Mouse (Mus musculus) gastrocnemius, adult 18-20 months (tissue): Measurements from ENCODE around the gene Gm5485. TPM values are rescaled to one million over a fixed set of nuclear protein-coding genes. Genes with fewer than 3 reads are reported as not detected.

Experiments used
- DNase-seq: peaks from one replicate; pipeline ENCODE4 v3.0.0; 2021; ENCODE audit warnings: low spot score
- long read RNA-seq, 2 experiments: library from polyadenylated mRNA; stranded (forward); transcript quantifications; one replicate each; pipeline ENCODE4 v2.0.0; 2021
- total RNA-seq, 2 experiments: library from RNA; stranded (reverse); gene quantifications; 2 replicates each; pipeline ENCODE4 v1.2.3; 2021

Gene Gm5485
- total RNA-seq = not detected
- long read RNA-seq, experiment 1 = 0 reads
- long read RNA-seq, experiment 2 = 0 reads

DNA sequence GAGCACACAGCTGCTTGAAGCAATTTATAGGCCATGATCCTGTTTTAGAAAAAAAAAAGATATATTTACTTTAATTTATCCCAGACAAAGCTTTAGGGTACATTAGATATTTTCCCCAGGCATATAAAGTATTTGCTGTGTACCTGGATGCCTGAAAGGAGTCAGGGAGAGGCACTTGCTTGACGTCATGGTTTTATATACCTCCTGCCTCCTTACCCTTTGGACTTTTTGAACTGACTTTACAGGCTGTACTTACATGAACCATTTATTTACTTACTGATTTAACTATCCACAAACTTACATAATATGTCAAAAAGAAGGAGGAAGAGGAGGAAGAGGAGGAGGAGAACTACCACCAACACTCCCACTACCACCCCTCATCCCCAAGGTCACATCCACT, at the start of gene Gm5485:
Gene Gm5485, minus strand, starts transcription at position 171 of the 400 bp plus-strand sequence.
- DNase-seq = no peak

DNA sequence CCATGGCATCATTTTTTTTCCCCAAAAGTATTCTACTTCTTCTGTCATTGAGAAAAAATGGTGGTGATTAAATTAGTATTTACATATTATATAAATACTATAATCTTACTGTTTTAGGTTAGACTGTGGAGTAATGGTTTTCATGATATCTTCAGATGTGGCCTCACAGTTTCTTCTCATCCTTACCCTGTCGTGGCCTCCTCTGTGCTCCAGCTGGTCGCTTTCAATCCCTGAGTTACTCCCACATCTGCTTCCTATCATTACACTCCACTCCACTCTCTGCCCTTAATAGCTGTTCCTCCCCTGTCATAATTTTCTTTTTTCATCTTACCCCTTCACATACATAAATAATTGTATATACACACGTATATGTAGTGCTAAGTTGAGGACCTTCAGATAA, 41.0 kb upstream of the Gm5485 start:
- DNase-seq = no peak

DNA sequence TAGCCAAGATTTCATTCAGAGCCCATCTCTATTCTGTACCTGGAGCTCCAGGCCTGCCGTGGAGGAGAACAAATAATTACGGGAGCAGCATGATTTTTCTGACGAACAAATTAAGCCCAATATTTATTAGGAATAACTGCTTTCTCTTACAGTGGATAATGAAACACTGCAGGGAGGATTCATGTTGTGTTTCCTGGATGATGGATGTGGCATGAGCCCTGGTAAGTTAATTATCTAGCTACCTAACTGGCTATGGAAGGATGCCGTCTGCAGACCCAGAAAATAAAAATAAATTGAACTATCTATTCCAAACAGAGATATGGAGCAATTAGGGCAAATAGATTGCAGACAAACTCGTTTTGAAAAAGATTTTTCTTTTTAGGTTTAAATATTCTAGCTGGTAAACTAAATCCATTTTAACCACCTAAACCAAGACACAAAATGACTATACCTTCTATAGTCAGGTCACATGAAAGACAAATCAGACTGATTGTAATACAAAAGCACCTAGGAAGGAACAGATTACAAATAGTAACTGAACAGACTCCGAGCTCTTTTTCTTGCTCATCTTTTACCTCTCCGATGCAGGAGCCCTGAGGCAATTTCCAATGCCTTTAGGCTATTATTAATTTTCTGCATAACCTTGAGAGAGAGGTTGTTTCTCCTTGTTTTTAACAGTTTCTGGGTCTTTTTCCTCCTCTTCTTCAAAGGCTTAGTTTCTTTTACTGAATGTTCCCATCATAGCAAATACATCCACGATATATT, 34.1 kb upstream of the Gm5485 start:
- DNase-seq = no peak

DNA sequence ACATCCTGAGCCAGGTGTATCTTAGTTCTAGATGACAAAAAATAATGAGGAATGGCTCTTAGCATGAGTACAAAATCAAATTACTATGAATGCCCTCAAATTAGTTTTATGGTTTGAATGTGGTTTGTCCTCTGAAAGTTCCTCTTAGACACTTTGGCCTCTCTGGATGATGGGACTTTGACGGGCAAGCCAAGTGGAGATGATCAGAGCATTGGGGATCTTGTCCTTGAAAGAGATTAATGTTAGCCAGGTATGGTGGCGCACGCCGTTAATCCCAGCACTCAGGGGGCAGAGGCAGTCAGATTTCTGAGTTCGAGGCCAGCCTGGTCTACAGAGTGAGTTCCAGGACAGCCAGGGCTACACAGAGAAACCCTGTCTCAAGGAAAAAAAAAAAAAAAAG, 32.4 kb upstream of the Gm5485 start:
- DNase-seq = no peak

DNA sequence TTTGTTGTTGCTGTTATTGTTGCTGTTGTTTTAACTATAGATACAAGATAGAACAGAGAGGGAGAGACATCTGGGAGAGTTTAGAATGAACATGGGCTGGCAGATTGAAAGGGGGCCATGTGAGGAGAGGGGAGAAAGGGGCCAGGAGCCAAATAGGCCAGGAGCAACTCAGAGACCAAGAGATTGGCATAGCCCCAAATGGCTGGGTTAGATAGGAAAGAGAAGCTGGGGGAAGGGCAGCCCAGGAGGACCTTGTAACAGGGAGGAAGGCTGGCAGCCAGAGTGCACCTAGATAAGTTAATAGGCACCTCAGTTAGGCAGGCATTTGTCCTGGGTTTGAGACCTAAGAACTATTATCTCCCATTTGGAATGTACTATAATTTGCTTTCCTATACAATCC, 25.3 kb upstream of the Gm5485 start:
- DNase-seq = no peak

DNA sequence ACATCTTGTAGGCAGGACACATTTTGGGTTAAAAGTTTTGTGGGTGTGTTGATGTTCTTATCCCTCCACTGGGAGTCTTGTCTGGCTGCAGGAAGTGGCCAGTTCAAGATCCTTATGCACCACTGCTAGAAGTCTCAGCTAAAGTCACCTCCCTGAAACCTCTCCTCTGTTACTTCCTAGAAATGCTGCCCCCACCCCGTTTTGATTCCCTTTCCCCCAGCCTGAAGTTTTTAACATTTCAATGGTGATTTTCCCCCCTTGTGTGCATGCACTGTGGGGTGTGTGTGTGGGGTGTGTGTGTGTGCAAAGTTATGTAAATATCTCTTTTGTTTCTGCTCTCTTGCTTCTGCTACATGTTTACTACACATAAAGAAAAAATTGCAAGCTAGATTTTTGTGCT, 23.2 kb upstream of the Gm5485 start:
- DNase-seq = no peak

DNA sequence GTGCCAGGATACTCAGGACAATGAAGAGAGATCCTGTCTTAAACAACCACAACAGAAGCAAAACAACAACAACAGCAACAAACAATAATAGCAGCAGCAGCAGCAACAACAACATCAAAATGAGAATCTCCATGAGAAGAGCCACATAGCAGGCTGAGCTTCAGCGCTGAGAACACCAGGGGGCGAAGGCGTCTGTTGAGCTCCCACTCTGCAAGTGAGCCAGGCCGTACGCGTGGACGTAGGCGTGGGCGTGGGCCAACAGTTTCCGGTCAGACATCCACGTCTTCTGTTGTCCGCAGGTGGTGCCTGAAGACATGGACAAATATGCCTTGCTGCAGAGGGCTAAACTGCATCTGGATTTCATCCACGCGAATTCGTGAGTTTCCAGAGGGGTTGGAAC, 18.8 kb upstream of the Gm5485 start, which contains the start of gene Morc1:
Gene Morc1, plus strand, starts transcription at position 211 of the 400 bp plus-strand sequence.
- DNase-seq = no peak

DNA sequence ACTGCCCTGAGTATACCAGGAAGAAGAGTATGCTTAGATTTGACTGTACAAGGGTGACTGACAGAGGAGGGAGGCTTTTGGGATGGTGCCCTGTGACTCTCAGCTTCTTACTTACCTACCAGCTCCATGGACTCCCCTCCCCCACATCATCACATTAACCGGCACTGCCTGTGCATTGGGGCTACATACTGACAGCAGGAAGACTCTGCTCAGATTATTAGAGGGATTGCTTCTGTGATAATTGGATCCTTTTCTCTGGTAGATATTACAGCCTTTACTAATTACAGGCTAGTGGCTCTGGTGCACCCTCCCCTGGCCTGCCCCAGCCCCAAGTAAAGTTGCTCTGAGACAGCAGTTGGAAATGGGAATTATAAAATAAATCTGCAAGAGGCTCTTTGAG, 17.2 kb upstream of the Gm5485 start:
- no peak for DNase-seq

DNA sequence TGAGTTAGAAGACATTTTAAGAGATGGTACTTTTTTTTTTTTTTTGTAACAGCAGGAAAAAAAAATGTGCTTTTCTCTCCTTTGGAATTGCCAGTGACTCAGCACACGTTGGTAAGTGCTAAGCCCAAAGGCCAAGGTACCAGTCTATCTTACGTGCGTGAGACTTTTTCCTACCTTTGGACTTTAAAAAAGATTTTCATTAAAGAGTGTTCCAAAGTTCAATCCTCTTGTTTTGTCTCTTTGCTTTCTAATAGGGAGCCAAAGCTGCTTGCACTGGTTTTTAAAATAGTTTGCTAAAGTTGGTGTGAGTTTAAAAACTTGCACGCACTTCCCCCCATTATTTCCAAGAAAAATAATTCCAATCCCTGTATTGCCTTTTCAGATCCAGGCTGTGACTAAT, 11.9 kb upstream of the Gm5485 start:
- no peak for DNase-seq

DNA sequence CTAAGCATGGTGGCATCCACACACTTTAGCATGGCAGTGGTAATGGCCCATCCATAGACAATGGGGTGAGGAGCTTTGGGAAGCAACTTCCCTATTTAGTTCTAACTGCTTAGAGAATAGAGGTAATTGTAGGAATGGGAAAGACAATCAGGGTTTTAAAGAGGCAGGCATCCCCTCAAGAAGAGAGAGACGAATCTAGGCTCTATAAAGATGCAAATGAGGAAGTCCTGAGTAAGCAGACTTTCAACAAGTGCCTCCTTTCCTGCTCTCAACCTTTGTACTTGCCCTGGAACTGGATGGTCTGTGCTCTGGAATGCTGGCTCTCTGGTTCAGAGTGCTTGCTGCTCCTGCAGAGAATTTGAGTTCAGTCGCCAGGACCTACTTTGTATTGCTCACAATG, 10.3 kb upstream of the Gm5485 start:
- DNase-seq = no peak

DNA sequence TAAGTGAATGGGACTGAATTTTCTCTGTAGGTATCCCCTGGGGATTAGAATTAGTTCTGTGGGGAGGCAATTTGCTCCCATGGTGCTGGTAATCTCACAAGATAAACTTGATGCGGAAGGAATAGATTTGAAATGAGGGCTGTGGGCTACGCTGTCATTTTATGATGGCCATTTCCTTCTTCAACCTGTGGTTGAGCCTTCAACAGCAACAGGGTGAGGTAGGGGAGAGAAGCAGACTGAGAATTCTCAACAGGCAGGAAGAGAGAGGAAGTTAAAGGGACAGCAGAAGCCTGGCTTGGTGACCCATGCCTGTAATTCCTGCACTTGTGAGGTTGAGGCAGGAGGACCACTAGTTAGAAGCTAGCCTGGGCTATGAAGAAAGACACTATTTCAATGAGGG, 6.8 kb upstream of the Gm5485 start:
- no peak for DNase-seq

DNA sequence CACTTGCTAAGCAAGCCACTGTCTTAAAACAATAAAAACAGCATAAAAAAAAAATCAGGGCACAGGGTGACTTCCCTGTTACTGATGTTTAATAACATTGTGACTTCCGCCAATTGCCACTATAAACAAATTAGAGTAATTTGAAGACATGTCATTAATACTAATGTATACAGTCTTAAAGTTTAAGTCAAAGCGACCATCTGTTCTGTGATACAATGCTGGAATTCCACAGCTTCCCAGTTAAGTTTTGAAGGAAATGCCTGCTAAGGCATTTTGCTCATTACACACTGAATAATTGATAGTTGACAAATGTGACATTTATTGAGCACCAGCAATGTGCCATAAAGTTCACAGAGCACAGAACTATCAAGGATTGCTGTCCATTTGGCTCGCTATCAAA, 6.3 kb upstream of the Gm5485 start:
- DNase-seq = no peak

DNA sequence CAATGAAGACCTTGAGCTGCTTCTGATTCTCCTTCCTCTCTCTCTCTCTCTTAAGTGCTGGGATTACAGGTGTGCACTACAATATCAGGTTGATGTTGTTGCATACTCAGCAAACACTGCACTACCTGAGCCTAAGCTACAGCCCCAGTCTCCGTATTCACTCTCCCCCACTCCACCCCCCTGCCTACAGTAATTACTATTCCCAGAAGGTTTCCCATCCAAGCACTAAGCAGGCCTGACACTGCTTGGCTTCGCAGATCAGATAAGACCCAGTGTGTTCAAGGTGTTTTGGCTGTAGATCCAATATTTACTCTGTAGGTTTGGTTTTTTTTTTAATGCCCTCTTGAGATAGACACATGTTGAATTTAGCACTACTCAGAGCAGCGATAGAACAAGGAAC, 2.1 kb downstream of the Gm5485 start:
- DNase-seq = no peak

DNA sequence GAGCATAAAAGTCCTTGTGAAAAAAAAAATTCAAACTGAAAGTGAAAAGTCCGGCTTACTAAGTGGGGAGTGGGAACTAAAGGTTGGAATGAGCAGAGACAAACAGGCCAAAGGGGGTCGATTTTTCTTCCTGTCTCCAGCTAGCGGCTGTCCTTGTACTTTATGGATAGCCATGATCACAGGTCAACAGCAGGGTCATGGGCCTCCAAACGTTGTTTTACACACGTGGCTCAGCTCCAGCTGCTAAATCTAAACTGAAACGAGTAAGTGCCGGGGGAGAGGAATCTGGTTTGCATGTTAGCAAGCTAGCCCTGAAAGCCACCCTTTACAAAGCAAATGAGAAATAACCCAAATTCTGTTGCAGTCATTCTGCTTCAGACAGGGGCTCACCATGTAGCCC, 2.6 kb downstream of the Gm5485 start:
- DNase-seq = no peak

DNA sequence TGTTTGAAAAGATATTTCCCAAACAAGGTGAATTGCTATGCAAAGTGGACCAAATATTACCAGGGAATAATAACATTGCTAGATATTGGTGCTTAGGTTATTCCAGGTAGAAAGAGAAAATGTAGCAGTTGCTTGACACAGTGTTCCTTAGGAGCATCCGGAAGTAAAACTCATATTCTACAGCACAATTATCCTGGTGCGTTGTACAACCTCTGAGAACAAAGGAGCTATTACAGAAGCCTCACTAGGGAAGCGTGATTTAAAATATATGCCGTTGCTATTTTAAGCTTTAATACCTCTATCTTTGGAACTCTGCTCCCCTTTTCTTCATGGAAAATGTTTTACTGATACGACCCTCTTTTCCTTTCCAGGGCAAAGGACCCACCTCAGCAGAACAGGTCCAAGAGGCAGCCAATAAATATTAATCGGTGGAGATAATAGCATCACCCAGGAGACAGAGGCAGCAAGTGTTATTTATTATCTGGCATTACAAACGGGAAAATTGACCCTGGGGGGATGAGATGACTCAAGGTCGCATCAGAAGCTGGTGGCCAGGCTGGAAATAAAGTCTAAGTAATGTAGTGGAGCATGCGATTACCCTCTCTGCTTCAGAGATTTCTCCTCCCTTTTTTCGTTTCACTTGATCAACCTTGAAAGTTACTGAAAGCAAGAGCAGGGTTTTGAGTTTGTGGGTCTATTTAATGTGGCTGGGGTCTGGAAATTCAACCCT, 6.4 kb downstream of the Gm5485 start:
- DNase-seq = no peak

DNA sequence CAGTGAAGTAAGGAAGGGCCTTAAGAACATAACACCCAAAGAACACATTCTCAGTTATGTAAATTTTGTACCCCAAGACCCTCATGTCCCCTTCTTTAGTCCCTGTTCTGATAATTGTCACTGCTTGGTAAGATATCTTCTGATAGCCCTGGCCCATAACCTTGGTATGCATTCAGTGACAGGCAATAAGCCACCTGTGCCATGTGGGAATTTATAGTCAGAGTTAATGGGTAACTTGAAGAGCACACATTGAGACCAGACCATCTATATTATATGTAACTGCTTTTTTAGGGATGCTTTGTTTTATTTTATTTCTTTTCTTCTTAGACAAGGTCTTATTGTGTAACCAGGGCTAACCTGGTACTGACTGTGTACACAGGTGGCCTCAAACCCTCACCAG, 8.2 kb downstream of the Gm5485 start:
- DNase-seq = no peak

DNA sequence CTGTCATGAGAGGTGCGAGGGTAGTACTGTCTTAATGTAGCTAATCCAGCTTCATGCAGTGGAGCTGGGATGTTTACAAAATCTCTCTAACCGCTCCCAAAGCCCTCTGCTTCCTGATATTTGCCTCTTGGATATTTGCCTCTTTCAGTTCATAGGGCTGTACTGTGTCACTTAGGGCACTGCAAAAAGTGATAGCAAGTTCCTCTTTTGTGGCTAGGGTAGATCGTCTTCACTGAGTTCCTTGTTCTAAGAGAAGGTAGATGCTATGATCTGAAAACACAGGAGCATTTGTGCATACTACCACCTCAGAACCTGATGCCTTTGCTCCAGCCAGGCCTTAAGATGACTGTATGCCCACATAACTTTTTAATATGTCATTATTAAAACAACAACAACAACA, 8.8 kb downstream of the Gm5485 start:
- DNase-seq = no peak

DNA sequence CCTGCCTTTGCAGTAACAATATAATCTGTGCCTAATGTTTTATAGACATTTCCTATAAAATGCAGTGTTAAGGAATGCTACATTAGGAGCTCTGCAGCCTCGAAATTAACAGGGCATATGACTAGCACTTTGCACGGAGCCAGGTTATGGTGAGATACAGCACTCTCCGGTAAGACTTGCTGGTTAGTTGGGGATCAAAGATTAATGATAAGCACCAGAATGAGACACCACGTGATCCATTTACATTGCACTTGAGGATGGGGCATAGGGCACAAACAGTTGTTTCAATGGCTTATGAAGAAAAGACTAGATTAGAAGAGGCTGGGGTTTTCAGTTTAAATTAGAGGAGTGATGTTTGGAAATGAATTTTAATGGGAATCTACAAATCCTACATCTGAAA, 9.3 kb downstream of the Gm5485 start:
- no peak for DNase-seq

DNA sequence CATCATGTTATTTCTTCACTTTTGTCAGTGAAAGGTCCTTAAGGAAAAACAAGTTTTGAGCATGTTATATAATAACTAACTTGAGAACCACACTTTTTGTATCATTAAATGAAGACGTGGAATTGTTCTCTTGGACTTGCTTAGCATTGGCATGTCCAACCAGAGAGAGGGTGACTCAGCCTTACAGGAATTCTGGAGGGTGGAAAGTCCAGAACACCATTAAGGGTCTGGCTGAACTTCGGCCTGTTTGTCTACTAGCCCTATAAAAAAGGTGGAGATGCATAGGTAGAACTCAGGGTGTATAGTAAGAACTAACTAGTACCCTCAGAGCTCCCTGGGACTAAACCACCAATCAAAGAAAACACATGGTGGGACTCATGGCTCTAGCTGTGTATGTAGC, 16.9 kb downstream of the Gm5485 start:
- no peak for DNase-seq

DNA sequence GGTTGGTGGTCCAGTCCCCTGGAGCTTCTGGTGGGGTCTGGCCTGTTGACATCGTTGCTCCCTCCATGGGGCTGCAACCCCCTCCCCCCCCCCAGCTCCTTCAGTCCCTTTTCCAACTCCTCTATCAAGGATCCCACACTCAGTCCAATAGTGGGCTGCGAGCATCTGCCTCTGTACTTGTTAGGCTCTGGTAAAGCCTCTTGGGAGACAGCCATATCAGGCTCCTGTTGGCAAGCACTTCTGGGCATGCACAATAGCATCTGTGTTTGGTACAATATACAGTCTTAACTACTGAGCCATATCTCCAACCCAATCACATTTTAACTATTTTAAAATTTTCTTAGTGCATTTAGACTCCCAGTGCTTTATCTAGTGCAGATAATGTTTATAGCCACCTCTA, 25.2 kb downstream of the Gm5485 start:
- no peak for DNase-seq

DNA sequence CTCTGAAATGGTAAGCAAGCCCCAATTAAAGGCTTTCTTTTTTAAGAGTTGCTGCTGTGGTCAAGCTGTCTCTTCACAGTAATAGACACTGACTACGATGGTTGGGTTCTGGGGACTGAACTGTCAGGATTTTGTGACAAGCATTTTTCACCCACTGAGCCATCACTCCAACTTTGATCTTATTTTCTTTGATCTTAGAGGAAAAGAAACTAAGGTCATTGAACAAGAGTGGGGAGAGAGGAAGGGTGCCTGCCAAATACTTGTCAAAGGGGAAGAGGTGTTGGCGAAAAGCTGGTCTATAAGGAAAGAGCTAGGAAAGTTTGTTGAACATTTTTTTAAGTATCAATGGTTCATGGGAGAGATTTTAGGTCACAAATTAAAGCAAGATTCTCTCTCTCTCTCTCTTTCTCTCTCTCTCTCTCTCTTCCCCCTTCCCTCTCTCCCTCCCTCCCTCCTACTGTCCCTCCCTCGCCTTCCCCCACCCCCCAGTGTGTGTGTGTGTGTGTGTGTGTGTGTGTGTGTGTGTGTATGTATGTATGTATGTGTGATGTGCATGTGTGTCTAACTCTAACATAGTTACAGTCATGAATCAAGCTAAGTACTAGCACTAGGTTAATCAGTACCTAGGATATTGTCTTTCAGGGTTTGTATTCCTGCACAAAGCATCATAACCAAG, 28.5 kb downstream of the Gm5485 start:
- no peak for DNase-seq

DNA sequence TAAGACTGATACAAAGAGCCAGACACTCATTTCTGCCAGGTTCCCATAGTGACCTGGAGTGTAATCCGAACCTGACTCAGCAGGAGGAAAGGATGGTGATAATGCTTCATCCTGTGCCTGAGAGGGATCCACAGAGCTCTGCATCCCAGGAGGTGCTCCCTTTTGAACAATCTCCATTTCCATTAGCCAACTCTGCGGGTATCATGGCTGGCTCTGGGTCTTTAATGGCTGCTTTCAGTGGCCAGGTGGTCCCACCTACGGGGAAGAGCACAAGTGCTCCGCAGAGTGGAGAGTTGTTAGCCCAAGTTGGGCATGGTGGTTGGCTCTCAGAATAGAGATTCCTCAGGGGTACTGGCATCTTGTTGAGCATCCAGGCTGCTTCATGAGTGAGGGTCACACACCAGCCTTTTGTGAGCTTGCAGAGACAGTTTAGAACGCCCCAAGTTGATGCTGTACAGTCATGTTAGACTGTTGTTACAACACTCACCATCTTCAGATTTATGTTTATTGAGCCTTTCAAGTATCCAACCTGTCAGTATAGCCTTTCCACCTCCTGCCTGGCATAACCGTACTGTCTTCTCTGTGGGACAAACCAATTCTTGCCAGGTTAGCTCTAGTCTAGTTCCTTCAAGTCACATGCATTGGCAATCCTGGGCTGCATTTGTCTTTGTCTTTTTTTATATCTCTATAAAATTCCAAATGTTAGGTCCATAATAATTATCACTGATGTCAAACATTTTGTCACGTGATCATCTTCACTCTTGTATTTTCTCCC, 38.3 kb downstream of the Gm5485 start:
- DNase-seq = no peak
